Mouse (Mus musculus) cortical plate, adult 2 months (tissue): Measurements from ENCODE around the gene Nlrp4f.

ENCODE experiments used
- CTCF ChIP-seq: fragments of 200-500 bp; IDR thresholded peaks from 2 replicates; pipeline ENCODE4 v1.5.1; 2011; ENCODE audit warnings: mild to moderate bottlenecking, control low read depth, low read length; ENCODE audit not compliant: insufficient read depth; ENCODE audit errors: extremely low read depth
- POLR2A ChIP-seq: fragments of 200-500 bp; IDR thresholded peaks from 2 replicates; pipeline ENCODE4 v1.6.1; 2011; ENCODE audit warnings: mild to moderate bottlenecking, low read length, control low read depth; ENCODE audit not compliant: insufficient read depth; ENCODE audit errors: extremely low read depth

DNA sequence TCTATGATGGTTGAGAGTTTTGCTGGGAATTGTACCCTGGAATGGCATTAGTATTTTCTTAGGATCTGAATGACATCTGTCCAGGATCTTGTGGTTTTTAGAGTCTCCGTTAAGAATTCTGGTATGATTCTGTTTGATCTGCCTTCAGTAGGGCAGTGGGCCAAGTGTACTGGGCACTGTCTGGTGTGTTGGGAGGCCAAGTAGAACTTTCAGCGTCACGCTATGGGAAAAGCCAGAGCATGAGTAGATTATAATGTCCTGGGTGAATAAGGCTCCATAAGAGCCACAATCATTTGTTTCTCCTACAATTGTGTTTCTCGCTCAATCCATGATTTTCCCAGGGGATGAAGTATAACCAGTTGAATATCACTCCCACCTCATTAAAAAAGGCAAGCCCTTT lies 68.0 kb downstream of the Nlrp4f start, which contains the start of gene Olfr465-ps1:
- TF ChIP-seq CTCF: no peak
- TF ChIP-seq POLR2A: no peak
